Mouse (Mus musculus) G1E (cell line): ENCODE data around the gene Bola3.

Experiments
- CTCF ChIP-seq: IDR thresholded peaks from 2 replicates; pipeline ENCODE4 v1.5.1; 2012; ENCODE audit warnings: low read depth, low read length, inconsistent platforms, mixed read lengths
- GATA1 ChIP-seq: IDR thresholded peaks from 2 replicates; pipeline ENCODE4 v1.6.1; 2012; ENCODE audit warnings: borderline replicate concordance, low read length, inconsistent platforms, mixed read lengths
- GATA2 ChIP-seq: IDR thresholded peaks from 2 replicates; pipeline ENCODE4 v1.6.1; 2012; ENCODE audit warnings: low read depth, low read length, inconsistent platforms, borderline replicate concordance
- POLR2AphosphoS5 ChIP-seq: IDR thresholded peaks from 2 replicates; pipeline ENCODE4 v1.6.1; 2012; ENCODE audit warnings: low read depth, low read length, inconsistent platforms; ENCODE audit not compliant: insufficient replicate concordance
- TAL1 ChIP-seq: conservative IDR thresholded peaks from 2 replicates; pipeline ENCODE4 v1.6.1; 2012; ENCODE audit warnings: low read depth, low read length, inconsistent platforms, mixed read lengths

DNA sequence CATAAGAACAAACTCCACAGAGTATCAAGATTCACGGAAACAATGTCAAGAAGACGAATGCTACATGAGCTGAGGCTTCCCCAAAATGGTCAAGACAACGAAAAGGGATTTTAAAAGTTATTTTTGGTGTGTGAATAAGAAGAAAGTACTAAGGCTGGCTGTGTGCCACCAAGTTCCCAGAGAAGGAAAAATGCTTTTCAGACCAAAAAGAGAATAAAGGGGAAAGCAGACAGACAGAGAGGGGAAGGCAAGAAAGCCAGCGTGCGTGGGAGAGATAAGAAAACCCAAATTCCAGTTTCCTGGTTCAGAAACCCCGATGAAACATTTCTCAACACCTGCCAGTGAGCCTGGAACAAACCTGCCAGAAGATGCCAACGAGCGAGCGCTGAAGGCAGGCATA lies 59.6 kb downstream of the Bola3 start:
- TF ChIP-seq TAL1 (no peak), CTCF (no peak), GATA2 (no peak), GATA1 (no peak), POLR2AphosphoS5 (no peak)
